Mouse (Mus musculus) E14TG2a.4 (cell line): ENCODE measurements at regions not wholly inside any gene's neighbourhood (a gene's known extent, or its start where the extent isn't known, plus 50 kb on each side); places are given as distances from the start of the nearest gene placed in this dataset.

ENCODE experiments used
- H3K27me3 ChIP-seq: 2 replicates; pipeline ENCODE4 v1.6.1; 2014; ENCODE audit warnings: low read length, control low read depth; ENCODE audit not compliant: insufficient read depth
- H3K36me3 ChIP-seq: 2 replicates; pipeline ENCODE4 v1.6.1; 2014; ENCODE audit warnings: low read length, control low read depth; ENCODE audit not compliant: insufficient read depth
- H3K4me1 ChIP-seq: replicated peaks from 2 replicates; pipeline ENCODE4 v1.6.1; 2014; ENCODE audit warnings: low read depth, low read length, control low read depth
- H3K4me3 ChIP-seq: replicated peaks from 2 replicates; pipeline ENCODE4 v1.5.1; 2014; ENCODE audit warnings: mild to moderate bottlenecking, low read length
- H3K9me3 ChIP-seq: 2 replicates; pipeline ENCODE4 v1.6.1; 2014; ENCODE audit warnings: low read length, control low read depth
- CTCF ChIP-seq: conservative IDR thresholded peaks from 2 replicates; pipeline ENCODE4 v1.5.1; 2014; ENCODE audit warnings: low read length
- NANOG ChIP-seq: IDR thresholded peaks from 2 replicates; pipeline ENCODE4 v1.6.1; 2014; ENCODE audit warnings: borderline replicate concordance, low read length, mixed read lengths
- POU5F1 ChIP-seq: IDR thresholded peaks from 2 replicates; pipeline ENCODE4 v1.6.1; 2014; ENCODE audit warnings: low read length, borderline replicate concordance

- no peak for TF ChIP-seq POU5F1
- no peak for TF ChIP-seq NANOG
- H3K9me3 ChIP-seq: no peaks in the 10 kb centered on the region
- H3K4me3 ChIP-seq: no peak overlapping the region
- peaks cover 13% of the 10 kb centered on the region for H3K27me3 ChIP-seq
- no peaks in the 10 kb centered on the region for H3K4me1 ChIP-seq
- H3K36me3 ChIP-seq: no peaks in the 10 kb centered on the region
Measured at GRCm38 (mm10) chr7:36917011-36917410, 219.1 kb downstream of the Tshz3 start.

GRCm38 (mm10) chr7:36919413-36919812 is 221.5 kb downstream of the Tshz3 start:
- TF ChIP-seq CTCF (peak; percentile 26), POU5F1 (no peak)
- Histone ChIP-seq H3K36me3 (no peaks in the 10 kb centered on the region), H3K9me3 (no peaks in the 10 kb centered on the region), H3K4me3 (no peak overlapping the region), H3K4me1 (no peaks in the 10 kb centered on the region), H3K27me3 (peaks cover 18% of the 10 kb centered on the region)

- TF ChIP-seq CTCF (no peak), NANOG (no peak), POU5F1 (no peak)
- H3K4me1 ChIP-seq: no peaks in the 10 kb centered on the region
- peaks cover 18% of the 10 kb centered on the region for H3K27me3 ChIP-seq
- no peaks in the 10 kb centered on the region for H3K9me3 ChIP-seq
- H3K36me3 ChIP-seq: no peaks in the 10 kb centered on the region
- no peak overlapping the region for H3K4me3 ChIP-seq
Measured at GRCm38 (mm10) chr7:36921003-36921402, 223.1 kb downstream of the Tshz3 start.

- TF ChIP-seq CTCF (no peak), POU5F1 (no peak), NANOG (no peak)
- Histone ChIP-seq H3K9me3 (no peaks in the 10 kb centered on the region), H3K27me3 (peaks cover 4% of the 10 kb centered on the region; the same call in 1 of the 2 replicates), H3K4me3 (no peak overlapping the region), H3K36me3 (no peaks in the 10 kb centered on the region), H3K4me1 (peaks cover 15% of the 10 kb centered on the region; the same call in 1 of the 2 replicates)
Measured at GRCm38 (mm10) chr7:36933490-36933889, 235.6 kb downstream of the Tshz3 start.

GRCm38 (mm10) chr7:36934792-36935555 is 237.1 kb downstream of the Tshz3 start:
- H3K4me1 ChIP-seq: peaks cover 18% of the 10 kb centered on the region; the same call in 1 of the 2 replicates
- peaks cover 4% of the 10 kb centered on the region; the same call in 1 of the 2 replicates for H3K27me3 ChIP-seq
- peak overlapping the region; percentile 26; the same call in 1 of the 2 replicates for H3K4me3 ChIP-seq
- TF ChIP-seq CTCF: no peak
- no peak for TF ChIP-seq NANOG
- TF ChIP-seq POU5F1: no peak
- H3K9me3 ChIP-seq: no peaks in the 10 kb centered on the region
- no peaks in the 10 kb centered on the region for H3K36me3 ChIP-seq

- TF ChIP-seq NANOG: no peak
- Histone ChIP-seq H3K9me3 (no peaks in the 10 kb centered on the region), H3K36me3 (no peaks in the 10 kb centered on the region), H3K27me3 (no peaks in the 10 kb centered on the region; the same call in 1 of the 2 replicates), H3K4me3 (no peak overlapping the region), H3K4me1 (peaks cover 3% of the 10 kb centered on the region; the same call in 1 of the 2 replicates)
Measured at GRCm38 (mm10) chr7:36940611-36941010, 242.7 kb downstream of the Tshz3 start.

- Histone ChIP-seq H3K9me3 (no peaks in the 10 kb centered on the region), H3K4me3 (no peak overlapping the region), H3K4me1 (no peaks in the 10 kb centered on the region), H3K27me3 (no peaks in the 10 kb centered on the region), H3K36me3 (no peaks in the 10 kb centered on the region)
- TF ChIP-seq CTCF (no peak), NANOG (no peak), POU5F1 (no peak)
Measured at GRCm38 (mm10) chr7:36945024-36945815, 247.3 kb downstream of the Tshz3 start.

GRCm38 (mm10) chr7:36949511-36949910 is 251.6 kb downstream of the Tshz3 start:
- no peaks in the 10 kb centered on the region for H3K36me3 ChIP-seq
- TF ChIP-seq CTCF: no peak
- no peak for TF ChIP-seq POU5F1
- TF ChIP-seq NANOG: no peak
- no peak overlapping the region for H3K4me3 ChIP-seq
- no peaks in the 10 kb centered on the region for H3K9me3 ChIP-seq
- H3K4me1 ChIP-seq: peaks cover 4% of the 10 kb centered on the region; the same call in 1 of the 2 replicates
- peaks cover 3% of the 10 kb centered on the region; the same call in 1 of the 2 replicates for H3K27me3 ChIP-seq
